Mouse (Mus musculus): ENCODE results near the gene Ccdc136. TPM values are rescaled to one million over a fixed set of nuclear protein-coding genes. Genes with fewer than 3 reads are reported as not detected.

Ccdc136 gene
- polyA plus RNA-seq, 2 experiments = 0.17 to 0.27 TPM

DNA sequence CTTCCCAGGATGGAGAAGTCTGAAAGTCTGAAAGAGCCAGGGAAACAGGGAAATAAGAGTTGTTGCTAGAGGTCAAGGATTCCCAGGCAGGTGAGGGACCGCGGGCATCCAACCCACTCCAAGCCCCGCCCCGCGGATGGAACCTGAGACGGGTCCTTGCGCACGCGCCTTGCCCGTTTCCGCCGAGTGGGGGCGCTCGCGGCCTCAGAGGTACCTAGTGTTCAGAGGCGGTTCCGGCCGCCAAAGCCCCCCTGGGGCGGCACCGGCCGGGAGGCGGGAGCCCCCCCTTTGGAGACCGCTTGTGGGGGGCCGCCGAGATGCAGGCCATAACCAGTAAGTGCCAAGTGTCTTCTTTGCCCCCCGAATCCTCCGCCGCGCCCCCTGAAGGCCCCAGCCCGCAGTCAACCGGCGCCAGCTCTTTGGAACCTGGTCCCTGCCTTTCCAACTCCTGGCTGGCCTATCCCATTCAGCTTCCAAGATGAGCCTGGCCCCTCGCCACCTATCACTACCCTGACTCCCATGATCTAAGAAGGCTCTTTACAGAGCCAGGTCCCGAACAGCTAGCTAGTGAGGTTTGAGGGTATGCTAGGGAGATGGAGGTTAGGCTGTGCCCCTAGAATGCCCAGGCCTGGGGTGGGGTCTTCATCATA, 6.7 kb downstream of the Ccdc136 start:
- H3K27me3 ChIP-seq (ENCODE audit: control insufficient read depth, insufficient read depth, low read length) = peaks cover 12% of the 10 kb centered on the region
- no peak overlapping the region for H3K4me3 ChIP-seq (ENCODE audit: insufficient read depth in 1 of 2, low read depth in 2 of 2, low read length in 2 of 2)
- no peaks in the 10 kb centered on the region for H3K9me3 ChIP-seq (ENCODE audit: control insufficient read depth, low read length)
- no peaks in the 10 kb centered on the region for H3K4me1 ChIP-seq (replicated peaks; ENCODE audit: control insufficient read depth in 2 of 2, insufficient read depth in 2 of 2, low read length in 1 of 2)
- H3K27ac ChIP-seq = no peak overlapping the region
- ATAC-seq (ENCODE audit: insufficient read depth) (no peak), DNase-seq (ENCODE audit: low read depth in 3 of 3, low spot score in 3 of 3) (no peak)
- TF ChIP-seq CTCF (IDR thresholded peaks at IDR 0.05; ENCODE audit: low read depth) = peak; percentile 21
- no peak for TF ChIP-seq EP300 (IDR thresholded peaks at IDR 0.05; ENCODE audit: low read depth)
- no peak overlapping the region for H3K9ac ChIP-seq (replicated peaks)
- no peaks in the 10 kb centered on the region for H3K36me3 ChIP-seq (replicated peaks; ENCODE audit: control insufficient read depth, insufficient read depth, low read depth)
- H3K4me2 ChIP-seq (ENCODE audit: low read depth) = no peak overlapping the region
- WGBS (ENCODE audit: insufficient replicate concordance) = 9% methylated on average over 34 of the region's 34 CpGs

- H3K27ac ChIP-seq = no peak overlapping the region
- no peak overlapping the region for H3K4me2 ChIP-seq (ENCODE audit: low read depth)
- 68% methylated on average over 6 of the region's 6 CpGs for WGBS (ENCODE audit: insufficient replicate concordance)
- H3K9ac ChIP-seq (replicated peaks) = no peak overlapping the region
- ATAC-seq (ENCODE audit: insufficient read depth) (no peak), DNase-seq (ENCODE audit: low read depth in 3 of 3, low spot score in 3 of 3) (no peak)
- no peaks in the 10 kb centered on the region for H3K4me1 ChIP-seq (replicated peaks; ENCODE audit: control insufficient read depth in 2 of 2, insufficient read depth in 2 of 2, low read length in 1 of 2)
- no peaks in the 10 kb centered on the region for H3K9me3 ChIP-seq (ENCODE audit: control insufficient read depth, low read length)
- TF ChIP-seq CTCF (IDR thresholded peaks at IDR 0.05; ENCODE audit: low read depth) (no peak), EP300 (IDR thresholded peaks at IDR 0.05; ENCODE audit: low read depth) (no peak)
- H3K36me3 ChIP-seq (replicated peaks; ENCODE audit: control insufficient read depth, insufficient read depth, low read depth) = no peaks in the 10 kb centered on the region
- H3K4me3 ChIP-seq (ENCODE audit: insufficient read depth in 1 of 2, low read depth in 2 of 2, low read length in 2 of 2) = no peak overlapping the region
- H3K27me3 ChIP-seq (ENCODE audit: control insufficient read depth, insufficient read depth, low read length) = peaks cover 7% of the 10 kb centered on the region
These were observed 10.3 kb downstream of the Ccdc136 start for GRCm38 (mm10) chr6:29406412-29406811.

GRCm38 (mm10) chr6:29415446-29415845, 19.3 kb downstream of the Ccdc136 start:
- H3K36me3 ChIP-seq (replicated peaks; ENCODE audit: control insufficient read depth, insufficient read depth, low read depth) = no peaks in the 10 kb centered on the region
- no peaks in the 10 kb centered on the region for H3K4me1 ChIP-seq (replicated peaks; ENCODE audit: control insufficient read depth in 2 of 2, insufficient read depth in 2 of 2, low read length in 1 of 2)
- no peaks in the 10 kb centered on the region for H3K27me3 ChIP-seq (ENCODE audit: control insufficient read depth, insufficient read depth, low read length)
- DNase-seq (ENCODE audit: low read depth in 3 of 3, low spot score in 3 of 3) = no peak
- TF ChIP-seq CTCF (IDR thresholded peaks at IDR 0.05; ENCODE audit: low read depth) (no peak), EP300 (IDR thresholded peaks at IDR 0.05; ENCODE audit: low read depth) (no peak)
- 53% methylated on average over 9 of the region's 9 CpGs for WGBS (ENCODE audit: insufficient replicate concordance)
- no peak overlapping the region for H3K4me2 ChIP-seq (ENCODE audit: low read depth)
- H3K9me3 ChIP-seq (ENCODE audit: control insufficient read depth, low read length) = no peaks in the 10 kb centered on the region
- H3K27ac ChIP-seq = no peak overlapping the region
- H3K9ac ChIP-seq (replicated peaks) = no peak overlapping the region
- no peak for ATAC-seq (ENCODE audit: insufficient read depth)
- H3K4me3 ChIP-seq (ENCODE audit: insufficient read depth in 1 of 2, low read depth in 2 of 2, low read length in 2 of 2) = no peak overlapping the region

DNA sequence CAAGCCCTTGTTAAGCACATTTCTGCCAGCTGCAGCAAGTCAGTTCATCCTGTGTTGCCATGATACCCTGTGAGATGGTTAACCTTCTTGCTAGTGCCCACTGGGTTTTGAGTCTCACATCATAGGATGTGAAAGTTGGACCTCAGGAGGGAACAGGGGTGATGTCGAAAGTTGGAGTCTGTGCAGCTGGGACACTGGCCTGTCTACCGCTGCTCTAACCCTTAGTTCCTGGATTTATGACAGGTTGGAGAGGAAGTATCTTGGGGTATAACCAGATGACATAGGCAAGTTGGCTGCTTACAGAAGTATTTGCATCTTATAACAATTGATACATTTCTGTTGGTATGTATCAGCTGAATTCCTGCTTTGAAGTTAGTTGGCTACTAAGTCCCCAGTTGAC, 24.5 kb downstream of the Ccdc136 start:
- Histone ChIP-seq H3K4me2 (ENCODE audit: low read depth) (no peak overlapping the region), H3K27ac (no peak overlapping the region), H3K27me3 (ENCODE audit: control insufficient read depth, insufficient read depth, low read length) (no peaks in the 10 kb centered on the region; the same call in 1 of the 2 replicates), H3K36me3 (replicated peaks; ENCODE audit: control insufficient read depth, insufficient read depth, low read depth) (no peaks in the 10 kb centered on the region), H3K9ac (replicated peaks) (no peak overlapping the region), H3K9me3 (ENCODE audit: control insufficient read depth, low read length) (no peaks in the 10 kb centered on the region), H3K4me1 (replicated peaks; ENCODE audit: control insufficient read depth in 2 of 2, insufficient read depth in 2 of 2, low read length in 1 of 2) (no peaks in the 10 kb centered on the region), H3K4me3 (ENCODE audit: insufficient read depth in 1 of 2, low read depth in 2 of 2, low read length in 2 of 2) (no peak overlapping the region)
- no peak for ATAC-seq (ENCODE audit: insufficient read depth)
- TF ChIP-seq EP300 (IDR thresholded peaks at IDR 0.05; ENCODE audit: low read depth) = no peak
- no peak for TF ChIP-seq CTCF (IDR thresholded peaks at IDR 0.05; ENCODE audit: low read depth)
- 24% methylated on average over 2 of the region's 2 CpGs for WGBS (ENCODE audit: insufficient replicate concordance)
- no peak for DNase-seq (ENCODE audit: low read depth in 3 of 3, low spot score in 3 of 3)

- WGBS (ENCODE audit: insufficient replicate concordance) = 72% methylated on average over 8 of the region's 8 CpGs
- H3K4me2 ChIP-seq (ENCODE audit: low read depth) = no peak overlapping the region
These were observed 29.0 kb downstream of the Ccdc136 start for GRCm38 (mm10) chr6:29425118-29425517.

More at GRCm38 (mm10) chr6:29425118-29425517, 29.0 kb downstream of the Ccdc136 start:
- DNase-seq (ENCODE audit: low read depth in 3 of 3, low spot score in 3 of 3) (no peak), ATAC-seq (ENCODE audit: insufficient read depth) (no peak)
- no peaks in the 10 kb centered on the region for H3K4me1 ChIP-seq (replicated peaks; ENCODE audit: control insufficient read depth in 2 of 2, insufficient read depth in 2 of 2, low read length in 1 of 2)
- no peak overlapping the region for H3K27ac ChIP-seq
- no peak for TF ChIP-seq CTCF (IDR thresholded peaks at IDR 0.05; ENCODE audit: low read depth)
- TF ChIP-seq EP300 (IDR thresholded peaks at IDR 0.05; ENCODE audit: low read depth) = no peak
- no peaks in the 10 kb centered on the region for H3K9me3 ChIP-seq (ENCODE audit: control insufficient read depth, low read length)
- H3K9ac ChIP-seq (replicated peaks) = no peak overlapping the region
- H3K36me3 ChIP-seq (replicated peaks; ENCODE audit: control insufficient read depth, insufficient read depth, low read depth) = no peaks in the 10 kb centered on the region
- no peak overlapping the region for H3K4me3 ChIP-seq (ENCODE audit: insufficient read depth in 1 of 2, low read depth in 2 of 2, low read length in 2 of 2)
- H3K27me3 ChIP-seq (ENCODE audit: control insufficient read depth, insufficient read depth, low read length) = no peaks in the 10 kb centered on the region; the same call in 1 of the 2 replicates

All from liver, embryonic 14.5 days (tissue).